Mouse (Mus musculus) limb, embryonic 14.5 days (tissue): ENCODE data around the gene Lmo1. TPM values are rescaled to one million over a fixed set of nuclear protein-coding genes. Genes with fewer than 3 reads are reported as not detected.

ENCODE experiments used
- ATAC-seq: fragments of 200-750 bp; cut with Nextera tagmentation; 2 replicates; pipeline ENCODE4 v1.8.0; 2017; ENCODE audit warnings: low read depth, moderate number of reproducible peaks, moderate TSS enrichment; ENCODE audit not compliant: low FRiP score
- DNase-seq: peaks from one replicate; pipeline ENCODE4 v3.0.0-alpha.2; 2015; ENCODE audit warnings: low spot score
- H3K27ac ChIP-seq: fragments of 300-500 bp; sonication (generic); replicated peaks from 2 replicates; pipeline ENCODE4 v1.5.1; 2014; ENCODE audit warnings: low read depth, mild to moderate bottlenecking, low read length, moderate library complexity, mixed read lengths
- H3K27me3 ChIP-seq: fragments of 300-500 bp; sonication (generic); 2 replicates; pipeline ENCODE4 v1.6.1; 2014; ENCODE audit warnings: low read length, mixed read lengths; ENCODE audit not compliant: control insufficient read depth, insufficient read depth
- H3K36me3 ChIP-seq: fragments of 300-500 bp; sonication (generic); 2 replicates; pipeline ENCODE4 v1.6.1; 2014; ENCODE audit warnings: mild to moderate bottlenecking, low read length, moderate library complexity, mixed read lengths; ENCODE audit not compliant: control insufficient read depth, insufficient read depth
- H3K4me1 ChIP-seq: fragments of 300-500 bp; sonication (generic); 2 replicates; pipeline ENCODE4 v1.6.1; 2014; ENCODE audit warnings: antibody characterized with exemption, low read length, mixed read lengths; ENCODE audit not compliant: control insufficient read depth, insufficient read depth
- H3K4me2 ChIP-seq: fragments of 300-500 bp; sonication (generic); replicated peaks from 2 replicates; pipeline ENCODE4 v1.6.1; 2014; ENCODE audit warnings: low read depth, mild to moderate bottlenecking, low read length, moderate library complexity; ENCODE audit not compliant: severe bottlenecking
- H3K4me3 ChIP-seq: fragments of 300-500 bp; sonication (generic); replicated peaks from 2 replicates; pipeline ENCODE4 v1.5.1; 2014; ENCODE audit warnings: low read length
- H3K9ac ChIP-seq: fragments of 300-500 bp; sonication (generic); 2 replicates; pipeline ENCODE4 v1.6.1; 2014; ENCODE audit warnings: mild to moderate bottlenecking, low read depth, low read length, moderate library complexity; ENCODE audit not compliant: severe bottlenecking
- H3K9me3 ChIP-seq: fragments of 300-500 bp; sonication (generic); 2 replicates; pipeline ENCODE4 v1.6.1; 2016; ENCODE audit warnings: low read length; ENCODE audit not compliant: control insufficient read depth
- POLR2A ChIP-seq: fragments of 200-500 bp; IDR thresholded peaks from 2 replicates; pipeline ENCODE4 v1.8.0; 2012; ENCODE audit warnings: inconsistent platforms, mild to moderate bottlenecking, moderate library complexity, borderline replicate concordance; ENCODE audit not compliant: insufficient read depth, insufficient read length; ENCODE audit errors: extremely low read depth
- WGBS: fragments of 180-500 bp; shearing (Covaris S2); extraction: QIAGEN DNeasy Blood & Tissue Kit; methylation state at CpG from one replicate; pipeline ENCODE4 v1.1.7; 2014; 5-methylcytosine and 5-hydroxymethylcytosine counted together
- polyA plus RNA-seq, 2 experiments: library from polyadenylated mRNA; depleted of rRNA in 1 of 2; stranded (reverse) in 1 of 2; unstranded in 1 of 2; fragments of >200 nt; fragmentation: Nextera tagmentation in 1 of 2; extraction: Ambion mirVana in 1 of 2; gene quantifications; 2 replicates each; pipeline versions ENCODE4 v1.2.1 to v1.2.3; 2012 to 2014

Lmo1 gene
- polyA plus RNA-seq, 2 experiments: 38.0 to 47.8 TPM

DNA sequence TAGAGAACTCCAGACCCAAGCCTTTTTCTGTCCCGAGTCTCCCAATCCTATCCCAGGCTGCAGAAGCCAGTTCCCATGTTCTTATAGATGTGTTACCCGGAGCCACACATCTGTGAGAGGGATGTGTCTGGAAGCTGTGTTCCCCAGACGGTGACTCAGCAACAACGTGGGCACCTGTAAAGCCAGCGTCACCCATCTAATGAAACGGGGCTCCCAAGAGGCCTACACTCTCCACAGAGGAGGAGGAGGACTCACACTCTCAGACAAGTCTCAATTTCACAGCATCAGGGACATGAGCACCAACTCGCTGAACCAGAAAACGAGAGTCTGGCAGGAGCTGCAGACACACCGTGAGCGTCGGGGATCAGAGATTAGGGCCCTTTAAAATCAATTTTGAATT, 20.7 kb downstream of the Lmo1 start:
- no peak overlapping the region for H3K27ac ChIP-seq
- ATAC-seq: no peak
- 41% methylated on average over 11 of the region's 11 CpGs for WGBS

GRCm38 (mm10) chr7:109153538-109153937, 21.5 kb downstream of the Lmo1 start:
- ATAC-seq (no peak), DNase-seq (no peak)
- Histone ChIP-seq H3K27ac (no peak overlapping the region), H3K9ac (no peak overlapping the region), H3K4me1 (peaks cover 17% of the 10 kb centered on the region; the same call in 1 of the 2 replicates), H3K9me3 (no peaks in the 10 kb centered on the region), H3K27me3 (no peaks in the 10 kb centered on the region), H3K4me2 (no peak overlapping the region), H3K36me3 (no peaks in the 10 kb centered on the region), H3K4me3 (no peak overlapping the region)
- 71% methylated on average over 5 of the region's 5 CpGs for WGBS
- no peak for TF ChIP-seq POLR2A

More for the DNA sequence above, 20.7 kb downstream of the Lmo1 start:
- Histone ChIP-seq H3K9me3 (no peaks in the 10 kb centered on the region), H3K36me3 (no peaks in the 10 kb centered on the region), H3K9ac (no peak overlapping the region), H3K4me3 (no peak overlapping the region), H3K4me1 (peaks cover 17% of the 10 kb centered on the region; the same call in 1 of the 2 replicates), H3K4me2 (no peak overlapping the region), H3K27me3 (no peaks in the 10 kb centered on the region)
- no peak for DNase-seq
- no peak for TF ChIP-seq POLR2A

DNA sequence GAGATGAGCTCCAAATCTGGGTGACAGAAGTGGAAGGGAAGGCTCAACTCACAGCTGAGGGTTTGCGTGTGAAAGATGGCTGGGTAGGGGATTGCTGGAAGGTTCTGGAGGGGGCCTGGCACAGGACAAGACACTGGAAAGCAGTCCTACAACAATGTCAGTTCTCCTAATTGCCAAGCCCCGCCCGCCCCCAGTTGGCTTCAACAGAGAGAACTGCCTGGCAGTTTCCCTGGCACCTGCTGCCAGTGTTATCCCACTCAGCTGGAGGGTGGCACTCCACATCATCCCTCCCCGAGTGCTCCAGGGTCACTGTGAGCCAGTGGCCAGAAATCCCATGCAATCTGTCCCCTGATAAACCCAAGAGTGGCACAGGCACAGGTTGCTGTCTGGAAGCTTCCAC, 23.9 kb downstream of the Lmo1 start:
- H3K4me3 ChIP-seq: no peak overlapping the region
- DNase-seq: no peak
- no peaks in the 10 kb centered on the region for H3K27me3 ChIP-seq
- no peak overlapping the region for H3K4me2 ChIP-seq
- H3K4me1 ChIP-seq: peaks cover 11% of the 10 kb centered on the region; the same call in 1 of the 2 replicates
- no peak overlapping the region for H3K27ac ChIP-seq
- WGBS: 78% methylated on average over 2 of the region's 4 CpGs
- H3K9ac ChIP-seq: no peak overlapping the region
- no peak for ATAC-seq
- no peaks in the 10 kb centered on the region for H3K9me3 ChIP-seq
- no peaks in the 10 kb centered on the region for H3K36me3 ChIP-seq
- TF ChIP-seq POLR2A: no peak

DNA sequence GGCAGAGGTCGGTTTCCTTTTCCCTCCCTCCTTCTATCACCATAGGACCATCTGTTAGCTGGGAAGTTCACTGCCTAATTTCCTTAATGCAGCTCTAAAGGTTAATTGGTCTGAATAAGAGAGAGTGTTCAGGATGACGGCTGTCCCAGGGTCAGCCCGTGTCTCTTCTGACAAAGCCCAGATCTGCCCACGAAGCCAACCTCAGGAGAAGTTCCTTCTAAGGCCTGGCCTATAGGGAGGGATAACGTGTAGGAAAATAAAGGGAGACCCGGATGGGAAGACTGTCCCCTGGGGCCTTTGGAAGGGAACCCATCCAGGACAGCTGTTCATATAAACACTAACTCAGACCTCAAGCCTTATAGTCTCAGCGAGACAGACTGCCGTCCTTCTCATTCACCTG, 29.8 kb downstream of the Lmo1 start:
- TF ChIP-seq POLR2A: no peak
- WGBS: 31% methylated on average over 8 of the region's 8 CpGs
- H3K4me1 ChIP-seq: peaks cover 13% of the 10 kb centered on the region
- no peaks in the 10 kb centered on the region for H3K27me3 ChIP-seq
- H3K9me3 ChIP-seq: no peaks in the 10 kb centered on the region
- ATAC-seq (no peak), DNase-seq (no peak)
- H3K27ac ChIP-seq: no peak overlapping the region
- H3K36me3 ChIP-seq: no peaks in the 10 kb centered on the region
- H3K9ac ChIP-seq: no peak overlapping the region
- no peak overlapping the region for H3K4me2 ChIP-seq
- H3K4me3 ChIP-seq: no peak overlapping the region

- ATAC-seq (no peak), DNase-seq (no peak)
- H3K4me3 ChIP-seq: no peak overlapping the region
- H3K27me3 ChIP-seq: no peaks in the 10 kb centered on the region
- TF ChIP-seq POLR2A: no peak
- H3K4me2 ChIP-seq: no peak overlapping the region
- peaks cover 13% of the 10 kb centered on the region for H3K4me1 ChIP-seq
- WGBS: 57% methylated on average over 11 of the region's 11 CpGs
- no peak overlapping the region for H3K27ac ChIP-seq
- H3K36me3 ChIP-seq: no peaks in the 10 kb centered on the region
- no peak overlapping the region for H3K9ac ChIP-seq
- H3K9me3 ChIP-seq: no peaks in the 10 kb centered on the region
These were observed 30.3 kb downstream of the Lmo1 start for GRCm38 (mm10) chr7:109144705-109145104.

GRCm38 (mm10) chr7:109142564-109142963, 32.4 kb downstream of the Lmo1 start:
- DNase-seq: peak; percentile 10
- Histone ChIP-seq H3K4me2 (no peak overlapping the region), H3K4me3 (no peak overlapping the region), H3K27me3 (no peaks in the 10 kb centered on the region), H3K27ac (no peak overlapping the region), H3K9me3 (no peaks in the 10 kb centered on the region), H3K36me3 (no peaks in the 10 kb centered on the region), H3K4me1 (peaks cover 13% of the 10 kb centered on the region), H3K9ac (no peak overlapping the region)
- TF ChIP-seq POLR2A: no peak
- WGBS: 8% methylated on average over 2 of the region's 2 CpGs
- ATAC-seq: peak; percentile 3; the same call in 1 of the 2 replicates
